Mouse (Mus musculus): ENCODE measurements at regions not wholly inside any gene's neighbourhood (a gene's known extent, or its start where the extent isn't known, plus 50 kb on each side); places are given as distances from the start of the nearest gene placed in this dataset.

DNA sequence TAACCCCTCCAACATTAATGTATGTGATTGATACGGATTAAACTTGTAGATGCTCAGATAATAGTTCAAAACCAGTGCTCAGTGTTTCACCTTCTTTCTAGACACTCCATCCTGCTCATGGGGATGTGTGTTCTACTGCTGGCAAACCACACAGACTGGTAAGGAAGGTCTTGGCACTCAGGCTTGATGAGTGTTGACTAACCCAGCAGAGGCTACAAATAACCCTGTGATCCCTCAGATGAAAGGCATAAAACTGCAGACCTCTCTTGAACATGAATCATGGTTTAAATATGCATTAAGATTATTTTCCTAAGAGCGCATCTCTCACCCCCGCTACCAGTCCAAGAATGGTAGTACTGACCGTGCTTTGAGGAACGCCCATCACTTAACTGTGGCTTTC is 83.9 kb upstream of the Cnksr3 start:
- no peak overlapping the region for H3K4me2 ChIP-seq
- ATAC-seq = no peak
- no peaks in the 10 kb centered on the region for H3K4me1 ChIP-seq
- H3K36me3 ChIP-seq (ENCODE audit: poor library complexity, severe bottlenecking) = no peaks in the 10 kb centered on the region
- H3K27ac ChIP-seq = no peak overlapping the region
- no peak overlapping the region for H3K9ac ChIP-seq
- H3K4me3 ChIP-seq = no peak overlapping the region
- H3K27me3 ChIP-seq = no peaks in the 10 kb centered on the region
- H3K9me3 ChIP-seq (replicated peaks) = no peaks in the 10 kb centered on the region
- WGBS = 93% methylated on average over 5 of the region's 5 CpGs

DNA sequence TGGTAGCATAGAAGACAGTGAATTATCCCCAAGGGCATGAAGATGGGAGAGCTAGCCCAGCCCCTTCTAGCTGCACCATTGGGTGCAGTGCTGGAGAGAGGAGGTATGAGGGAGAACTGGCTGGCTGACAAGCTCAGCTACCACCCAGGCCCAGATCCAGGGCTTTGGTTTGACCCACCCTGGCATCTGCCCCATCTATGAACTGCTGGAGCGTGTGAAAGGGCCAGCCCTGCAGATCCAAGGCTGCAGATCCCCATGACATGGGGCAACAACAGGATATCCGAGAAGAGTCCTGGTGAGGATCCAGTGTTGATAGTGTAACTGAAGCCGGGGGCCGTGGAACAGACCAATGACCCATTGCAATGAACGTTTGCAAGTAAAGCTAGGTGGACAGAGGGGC is 81.2 kb upstream of the Cnksr3 start:
- no peak overlapping the region for H3K9ac ChIP-seq
- H3K27ac ChIP-seq = no peak overlapping the region
- H3K4me3 ChIP-seq = no peak overlapping the region
- no peaks in the 10 kb centered on the region for H3K4me1 ChIP-seq
- 88% methylated on average over 5 of the region's 5 CpGs for WGBS
- H3K4me2 ChIP-seq = no peak overlapping the region
- H3K36me3 ChIP-seq (ENCODE audit: poor library complexity, severe bottlenecking) = no peaks in the 10 kb centered on the region
- H3K27me3 ChIP-seq = no peaks in the 10 kb centered on the region
- H3K9me3 ChIP-seq (replicated peaks) = no peaks in the 10 kb centered on the region
- ATAC-seq = no peak

DNA sequence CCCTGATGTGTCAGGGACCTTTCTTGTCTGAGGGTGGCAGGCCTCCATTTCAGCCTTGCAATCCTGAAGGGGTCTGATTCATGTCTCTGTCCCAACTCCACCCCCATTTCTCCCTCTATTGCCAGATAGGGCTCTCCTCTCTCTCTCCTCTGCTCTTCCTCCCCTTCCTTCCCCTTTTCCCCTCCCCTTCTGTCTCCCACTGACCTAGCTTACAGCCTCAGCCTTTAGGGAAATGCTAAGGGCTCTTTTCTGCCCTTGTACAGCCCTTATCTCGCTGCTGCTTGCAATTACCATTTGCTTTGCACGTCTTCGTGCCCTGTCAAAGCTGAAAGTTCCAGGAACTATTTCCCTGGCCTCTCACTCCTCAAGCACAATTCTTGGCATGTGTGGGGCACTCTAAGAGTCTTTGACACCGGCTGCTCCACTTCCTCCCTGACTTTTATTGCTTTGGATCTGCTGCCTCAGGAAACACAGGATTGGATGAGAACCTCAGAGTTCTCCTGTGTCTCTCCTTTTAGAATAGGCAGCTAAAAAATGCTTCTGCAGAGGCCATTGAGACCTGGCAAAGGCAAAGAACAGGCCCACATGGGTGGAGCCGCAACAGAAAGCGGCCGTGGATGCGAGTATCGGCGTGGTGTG is 77.9 kb upstream of the Cnksr3 start:
- H3K9me3 ChIP-seq (replicated peaks) = no peaks in the 10 kb centered on the region
- H3K4me3 ChIP-seq = no peak overlapping the region
- H3K9ac ChIP-seq = no peak overlapping the region
- ATAC-seq = no peak
- 88% methylated on average over 10 of the region's 10 CpGs for WGBS
- H3K27ac ChIP-seq = no peak overlapping the region
- no peaks in the 10 kb centered on the region for H3K4me1 ChIP-seq
- no peaks in the 10 kb centered on the region for H3K27me3 ChIP-seq
- H3K4me2 ChIP-seq = no peak overlapping the region
- no peaks in the 10 kb centered on the region for H3K36me3 ChIP-seq (ENCODE audit: poor library complexity, severe bottlenecking)

DNA sequence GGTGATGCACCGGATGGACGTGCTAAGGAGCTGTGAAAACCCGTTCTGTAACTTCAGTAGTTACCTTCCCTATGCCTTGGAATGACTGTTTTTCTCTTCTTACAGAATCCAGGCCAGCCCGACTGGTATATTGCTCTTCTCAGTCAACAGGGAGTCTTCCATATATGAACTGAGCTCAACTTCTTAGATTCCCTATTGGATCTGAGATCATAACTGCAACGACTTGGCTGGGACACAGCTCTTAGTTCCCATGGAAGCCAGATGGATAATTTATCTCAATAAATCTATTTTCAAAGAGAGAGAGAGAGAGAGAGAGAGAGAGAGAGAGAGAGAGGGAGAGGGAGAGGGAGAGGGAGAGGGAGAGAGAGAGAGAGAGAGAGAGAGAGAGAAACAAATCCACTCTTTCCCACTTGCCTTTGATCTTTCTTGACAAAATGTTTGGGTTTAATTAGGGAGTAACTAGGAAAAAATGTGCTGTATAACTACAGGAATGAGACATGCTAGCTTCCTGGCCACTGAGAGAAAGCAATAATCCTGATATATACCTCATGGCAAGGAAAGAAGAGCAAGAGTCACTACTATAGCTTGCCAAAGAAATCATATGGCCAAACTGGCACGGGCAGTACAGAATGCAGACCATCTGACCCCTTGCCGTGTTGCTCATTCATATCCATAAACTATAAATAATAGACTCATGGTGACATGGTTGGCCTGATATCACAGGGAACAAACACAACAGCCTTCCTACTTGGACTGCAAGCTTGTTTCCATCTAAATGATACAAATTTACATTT is 73.3 kb upstream of the Cnksr3 start:
- H3K4me1 ChIP-seq = no peaks in the 10 kb centered on the region
- H3K27me3 ChIP-seq = no peaks in the 10 kb centered on the region
- no peak overlapping the region for H3K27ac ChIP-seq
- no peak overlapping the region for H3K4me3 ChIP-seq
- WGBS = 89% methylated on average over 7 of the region's 7 CpGs
- no peak overlapping the region for H3K9ac ChIP-seq
- no peaks in the 10 kb centered on the region for H3K36me3 ChIP-seq (ENCODE audit: poor library complexity, severe bottlenecking)
- ATAC-seq = no peak
- H3K4me2 ChIP-seq = no peak overlapping the region
- no peaks in the 10 kb centered on the region for H3K9me3 ChIP-seq (replicated peaks)

DNA sequence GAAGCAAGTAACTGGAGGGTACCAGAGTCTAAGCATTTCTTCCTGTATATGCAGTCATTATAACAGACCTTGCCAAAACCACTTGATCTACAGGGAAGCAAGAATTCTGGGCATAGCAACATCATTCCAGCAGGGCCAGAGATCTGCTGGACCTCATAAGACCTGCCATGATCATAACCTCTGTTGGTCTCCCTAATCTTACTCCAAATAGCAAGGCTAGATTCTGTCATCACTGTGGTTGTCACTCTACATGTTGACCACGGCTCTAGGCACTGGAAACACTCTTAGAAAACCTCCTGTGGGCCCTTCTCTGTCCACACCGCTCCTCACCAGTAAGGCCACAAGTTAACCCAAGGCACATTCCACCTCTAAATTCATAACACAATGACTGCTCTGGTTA is 68.4 kb upstream of the Cnksr3 start:
- Histone ChIP-seq H3K36me3 (ENCODE audit: poor library complexity, severe bottlenecking) (no peaks in the 10 kb centered on the region), H3K9me3 (replicated peaks) (no peaks in the 10 kb centered on the region), H3K4me1 (no peaks in the 10 kb centered on the region), H3K4me2 (no peak overlapping the region), H3K27ac (no peak overlapping the region), H3K4me3 (no peak overlapping the region), H3K27me3 (no peaks in the 10 kb centered on the region), H3K9ac (no peak overlapping the region)
- no peak for ATAC-seq
- WGBS = 87% methylated on average over 2 of the region's 2 CpGs

DNA sequence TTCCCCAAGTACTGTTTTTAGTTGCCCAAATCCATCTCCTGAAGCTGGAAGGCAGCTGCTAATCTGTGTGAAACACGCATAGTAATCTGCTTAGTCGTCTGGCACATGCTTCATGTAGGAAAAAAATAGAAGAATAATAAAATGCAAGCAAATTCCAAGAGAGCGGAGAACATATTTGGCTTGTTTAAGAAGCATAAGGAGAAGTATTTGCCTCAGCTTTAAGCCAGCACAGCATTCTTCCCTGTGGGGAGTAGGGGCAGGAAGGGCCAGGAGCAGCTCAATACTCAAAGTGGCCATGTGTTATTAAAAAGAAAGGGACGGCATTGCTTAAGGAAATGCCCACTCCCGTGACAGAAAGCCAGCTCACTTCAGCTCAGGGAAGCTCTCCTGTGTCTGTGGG is 66.8 kb upstream of the Cnksr3 start:
- peak; percentile 53; the same call in 1 of the 2 replicates for ATAC-seq
- no peaks in the 10 kb centered on the region for H3K27me3 ChIP-seq
- no peak overlapping the region; the same call in 1 of the 2 replicates for H3K27ac ChIP-seq
- no peaks in the 10 kb centered on the region for H3K36me3 ChIP-seq (ENCODE audit: poor library complexity, severe bottlenecking)
- H3K4me3 ChIP-seq = no peak overlapping the region
- no peaks in the 10 kb centered on the region for H3K4me1 ChIP-seq
- H3K9me3 ChIP-seq (replicated peaks) = no peaks in the 10 kb centered on the region
- H3K9ac ChIP-seq = no peak overlapping the region
- 53% methylated on average over 5 of the region's 5 CpGs for WGBS
- H3K4me2 ChIP-seq = no peak overlapping the region

DNA sequence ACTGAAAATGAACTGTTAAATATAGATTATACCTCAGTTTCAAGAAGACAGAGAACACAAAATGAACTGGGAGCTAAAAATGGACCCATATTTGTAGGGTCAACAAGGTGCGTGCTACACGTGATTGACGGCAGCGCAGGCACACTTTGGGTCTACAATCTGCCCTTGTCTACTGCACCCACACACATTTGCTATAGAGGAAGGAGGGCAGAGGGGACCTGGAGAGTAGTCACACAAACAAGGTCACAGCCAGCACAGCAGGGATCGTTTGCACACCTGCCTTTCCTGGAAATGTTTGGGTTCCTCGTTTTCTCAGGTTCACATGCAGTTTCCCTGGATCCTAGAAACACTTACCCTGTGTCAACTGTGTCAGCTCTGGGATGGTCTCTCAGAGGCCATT is 63.3 kb upstream of the Cnksr3 start:
- Histone ChIP-seq H3K27me3 (no peaks in the 10 kb centered on the region), H3K4me3 (no peak overlapping the region), H3K4me1 (no peaks in the 10 kb centered on the region), H3K36me3 (ENCODE audit: poor library complexity, severe bottlenecking) (no peaks in the 10 kb centered on the region), H3K9me3 (replicated peaks) (no peaks in the 10 kb centered on the region), H3K27ac (no peak overlapping the region), H3K4me2 (no peak overlapping the region), H3K9ac (no peak overlapping the region)
- no peak for ATAC-seq
- whole genome bisulfite sequencing = 86% methylated on average over 6 of the region's 6 CpGs

DNA sequence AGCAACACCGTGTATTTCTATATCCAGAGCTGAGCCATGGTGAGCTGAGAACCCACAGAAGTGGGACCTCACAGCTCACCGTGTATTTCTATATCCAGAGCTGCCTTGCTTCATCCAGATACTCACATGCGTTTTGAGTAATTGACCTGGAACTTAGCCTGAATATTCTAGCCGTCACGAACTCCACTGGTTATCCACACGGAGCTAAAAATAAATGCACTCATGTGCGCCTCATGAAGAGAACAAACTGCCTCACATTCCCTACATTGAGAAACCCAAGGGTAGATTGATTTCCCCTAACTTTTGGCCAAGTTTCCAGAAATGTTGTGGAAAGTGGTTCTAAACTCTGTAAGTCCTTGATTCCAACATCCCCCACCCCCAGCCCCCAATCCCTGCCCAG is 62.4 kb upstream of the Cnksr3 start:
- Histone ChIP-seq H3K4me1 (no peaks in the 10 kb centered on the region), H3K36me3 (ENCODE audit: poor library complexity, severe bottlenecking) (no peaks in the 10 kb centered on the region), H3K27me3 (no peaks in the 10 kb centered on the region), H3K27ac (no peak overlapping the region), H3K9ac (no peak overlapping the region), H3K4me2 (no peak overlapping the region), H3K4me3 (no peak overlapping the region), H3K9me3 (replicated peaks) (no peaks in the 10 kb centered on the region)
- 93% methylated on average over 7 of the region's 7 CpGs for WGBS
- no peak for ATAC-seq

DNA sequence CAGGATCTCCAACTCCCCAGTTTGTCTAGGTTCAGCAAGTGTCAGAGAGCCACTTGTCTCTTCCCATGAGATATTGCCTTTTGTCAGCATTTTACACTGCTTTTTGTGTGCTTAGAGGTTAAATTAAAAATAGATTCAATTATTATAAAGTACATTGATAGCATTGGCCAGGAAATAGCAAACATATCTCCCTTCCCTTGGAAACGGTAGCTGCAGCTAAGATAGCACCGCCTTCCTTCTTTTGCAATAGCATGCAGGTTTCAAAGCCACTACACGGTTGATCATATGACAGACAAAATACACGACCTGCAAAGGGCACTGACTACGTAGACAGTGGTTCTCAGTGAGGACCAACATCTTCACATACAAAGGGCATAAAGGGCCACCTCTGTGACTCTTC is 59.1 kb upstream of the Cnksr3 start:
- Histone ChIP-seq H3K4me2 (no peak overlapping the region), H3K27me3 (no peaks in the 10 kb centered on the region), H3K4me1 (no peaks in the 10 kb centered on the region), H3K9ac (no peak overlapping the region), H3K9me3 (replicated peaks) (no peaks in the 10 kb centered on the region), H3K4me3 (no peak overlapping the region), H3K36me3 (ENCODE audit: poor library complexity, severe bottlenecking) (no peaks in the 10 kb centered on the region), H3K27ac (no peak overlapping the region)
- ATAC-seq = no peak
- WGBS = 82% methylated on average over 5 of the region's 5 CpGs

DNA sequence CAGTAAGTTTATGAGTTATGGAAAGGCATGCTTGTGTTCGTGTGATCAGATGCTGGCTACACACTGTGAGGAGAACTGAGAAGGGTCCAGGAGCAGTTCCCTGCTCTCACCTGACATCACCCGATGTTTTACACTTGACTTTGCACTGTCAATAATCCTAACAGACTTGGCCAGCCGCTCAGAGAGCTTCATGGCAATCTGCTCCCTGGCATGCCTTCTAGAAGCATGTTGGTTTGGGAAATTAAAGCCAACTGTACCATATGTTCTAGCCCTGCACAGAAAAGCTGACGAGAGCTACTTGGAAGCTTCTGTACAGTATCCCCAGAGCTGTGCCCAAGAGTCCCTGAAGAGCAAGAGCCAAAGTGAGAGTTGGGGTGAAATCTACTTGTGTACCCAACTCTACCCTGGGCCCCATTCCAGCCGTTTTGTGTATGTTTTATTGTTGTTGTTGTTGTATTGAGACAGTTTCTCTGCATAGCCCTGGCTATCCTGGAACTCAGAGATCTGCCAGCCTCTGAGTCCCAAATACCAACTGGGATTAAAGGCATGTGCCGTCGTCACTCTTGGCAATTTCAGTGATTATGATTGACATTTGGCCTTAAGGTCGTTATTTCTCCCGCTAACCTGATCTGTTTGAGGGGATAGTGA is 56.5 kb upstream of the Cnksr3 start:
- no peaks in the 10 kb centered on the region for H3K4me1 ChIP-seq
- H3K4me3 ChIP-seq = no peak overlapping the region
- H3K4me2 ChIP-seq = no peak overlapping the region
- H3K9me3 ChIP-seq (replicated peaks) = no peaks in the 10 kb centered on the region
- no peaks in the 10 kb centered on the region for H3K27me3 ChIP-seq
- ATAC-seq = peak; percentile 84
- no peak overlapping the region for H3K27ac ChIP-seq
- H3K9ac ChIP-seq = no peak overlapping the region
- 68% methylated on average over 9 of the region's 9 CpGs for WGBS
- no peaks in the 10 kb centered on the region for H3K36me3 ChIP-seq (ENCODE audit: poor library complexity, severe bottlenecking)

DNA sequence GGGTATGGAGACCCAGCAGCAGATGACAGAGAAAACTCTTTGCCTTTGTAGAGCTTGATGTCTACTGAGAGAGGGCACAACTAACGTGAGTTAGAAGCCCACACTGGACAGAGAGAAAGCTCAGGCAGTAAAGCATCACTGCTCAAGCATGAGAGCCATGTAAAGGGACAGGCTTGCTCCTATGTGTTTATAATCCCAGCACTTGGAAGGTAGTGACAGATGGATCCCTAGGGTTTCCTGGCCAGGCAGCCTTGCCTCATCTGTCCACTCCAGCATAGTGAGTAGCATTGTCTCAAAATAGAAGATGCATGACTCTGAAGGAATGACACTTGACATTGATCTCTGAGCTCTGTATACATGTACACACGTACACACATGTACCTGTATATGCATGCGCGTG is 55.9 kb upstream of the Cnksr3 start:
- H3K9me3 ChIP-seq (replicated peaks) = no peaks in the 10 kb centered on the region
- ATAC-seq = peak; percentile 64
- no peaks in the 10 kb centered on the region for H3K36me3 ChIP-seq (ENCODE audit: poor library complexity, severe bottlenecking)
- H3K27me3 ChIP-seq = no peaks in the 10 kb centered on the region
- 92% methylated on average over 4 of the region's 4 CpGs for WGBS
- H3K9ac ChIP-seq = no peak overlapping the region
- H3K27ac ChIP-seq = no peak overlapping the region
- no peaks in the 10 kb centered on the region for H3K4me1 ChIP-seq
- no peak overlapping the region for H3K4me3 ChIP-seq
- no peak overlapping the region for H3K4me2 ChIP-seq

DNA sequence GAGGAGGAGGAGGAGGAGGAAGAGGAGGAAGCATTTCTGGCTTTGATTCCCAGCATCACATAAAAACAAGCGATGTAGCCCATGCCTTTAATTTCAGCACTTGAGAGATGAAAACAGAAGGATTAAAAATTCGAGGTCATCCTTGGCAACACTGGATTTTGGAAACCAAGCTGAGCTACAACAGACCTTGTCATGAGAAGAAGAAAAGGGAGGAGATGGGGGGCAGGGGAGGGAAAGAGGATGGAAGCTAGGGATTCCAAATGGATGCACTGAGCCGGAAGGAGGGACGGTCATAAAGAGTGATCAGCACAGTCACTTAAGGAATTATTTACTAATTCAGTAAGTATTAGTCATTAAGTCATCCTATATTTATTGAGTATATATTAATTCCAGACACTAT is 55.1 kb upstream of the Cnksr3 start:
- H3K36me3 ChIP-seq (ENCODE audit: poor library complexity, severe bottlenecking) = no peaks in the 10 kb centered on the region
- H3K4me1 ChIP-seq = no peaks in the 10 kb centered on the region
- H3K27ac ChIP-seq = no peak overlapping the region
- H3K27me3 ChIP-seq = no peaks in the 10 kb centered on the region
- H3K9ac ChIP-seq = no peak overlapping the region
- ATAC-seq = no peak
- no peak overlapping the region for H3K4me3 ChIP-seq
- H3K4me2 ChIP-seq = no peak overlapping the region
- 72% methylated on average over 4 of the region's 4 CpGs for WGBS
- H3K9me3 ChIP-seq (replicated peaks) = no peaks in the 10 kb centered on the region
